Mouse (Mus musculus) heart, adult 2 months (tissue): Measurements from ENCODE around the gene Ak2.

Source experiments
- CTCF ChIP-seq: fragments of 200-600 bp; IDR thresholded peaks from 2 replicates; pipeline ENCODE4 v1.8.1; 2022; ENCODE audit warnings: antibody characterized with exemption, mild to moderate bottlenecking, moderate library complexity
- POLR2A ChIP-seq: fragments of 200-500 bp; IDR thresholded peaks from 2 replicates; pipeline ENCODE4 v1.6.1; 2011; ENCODE audit warnings: mild to moderate bottlenecking, low read depth, low read length, control low read depth; ENCODE audit not compliant: insufficient read depth

GRCm38 (mm10) chr4:129000786-129001185 lies 9.0 kb downstream of the Ak2 start:
- no peak for TF ChIP-seq CTCF
- no peak for TF ChIP-seq POLR2A
